Mouse (Mus musculus): ENCODE data around the gene Tgoln1. TPM values are rescaled to one million over a fixed set of nuclear protein-coding genes. Genes with fewer than 3 reads are reported as not detected.

The Tgoln1 gene
- total RNA-seq, 2 experiments from 2014 or later: 22.6 to 64.7 TPM

DNA sequence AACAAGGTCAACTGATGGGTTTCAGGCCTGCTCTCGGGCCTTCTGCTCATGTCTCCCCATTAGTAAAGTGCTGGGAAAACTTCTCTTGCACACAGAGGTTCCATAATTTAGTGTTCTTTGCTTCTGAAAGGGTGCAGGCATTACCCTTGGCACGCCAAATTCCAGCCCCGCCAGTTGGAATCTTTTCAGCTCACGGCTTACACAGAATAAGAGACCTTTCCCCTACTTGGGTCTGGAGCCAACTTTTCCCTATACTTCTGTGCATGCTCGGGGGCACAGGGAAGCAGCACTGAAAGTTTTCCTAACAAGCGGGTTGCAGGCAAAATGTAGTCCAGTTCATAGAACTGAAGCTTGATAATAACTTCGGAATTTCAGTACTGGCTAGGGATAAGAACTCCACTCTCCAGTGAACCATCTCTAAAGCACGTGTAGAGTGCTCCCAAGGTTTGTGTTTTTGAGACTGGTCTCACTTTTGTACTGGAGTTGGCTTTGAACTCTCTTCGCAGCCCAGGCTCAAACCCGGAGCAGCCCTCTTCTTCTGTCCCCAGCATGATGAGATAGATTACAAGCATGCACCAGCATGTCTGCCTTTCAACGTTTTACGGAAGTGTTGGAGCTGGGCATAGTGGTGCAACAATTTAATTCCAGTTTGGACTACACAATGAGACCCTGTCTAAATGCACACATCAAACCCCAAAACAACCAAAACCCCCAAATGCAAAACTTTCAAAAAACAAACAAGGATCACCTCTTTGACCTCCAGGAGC, 17.8 kb downstream of the Tgoln1 start:
- no peak for ATAC-seq (replicated peaks; ENCODE audit: low FRiP score, low TSS enrichment, poor library complexity, severe bottlenecking)

DNA sequence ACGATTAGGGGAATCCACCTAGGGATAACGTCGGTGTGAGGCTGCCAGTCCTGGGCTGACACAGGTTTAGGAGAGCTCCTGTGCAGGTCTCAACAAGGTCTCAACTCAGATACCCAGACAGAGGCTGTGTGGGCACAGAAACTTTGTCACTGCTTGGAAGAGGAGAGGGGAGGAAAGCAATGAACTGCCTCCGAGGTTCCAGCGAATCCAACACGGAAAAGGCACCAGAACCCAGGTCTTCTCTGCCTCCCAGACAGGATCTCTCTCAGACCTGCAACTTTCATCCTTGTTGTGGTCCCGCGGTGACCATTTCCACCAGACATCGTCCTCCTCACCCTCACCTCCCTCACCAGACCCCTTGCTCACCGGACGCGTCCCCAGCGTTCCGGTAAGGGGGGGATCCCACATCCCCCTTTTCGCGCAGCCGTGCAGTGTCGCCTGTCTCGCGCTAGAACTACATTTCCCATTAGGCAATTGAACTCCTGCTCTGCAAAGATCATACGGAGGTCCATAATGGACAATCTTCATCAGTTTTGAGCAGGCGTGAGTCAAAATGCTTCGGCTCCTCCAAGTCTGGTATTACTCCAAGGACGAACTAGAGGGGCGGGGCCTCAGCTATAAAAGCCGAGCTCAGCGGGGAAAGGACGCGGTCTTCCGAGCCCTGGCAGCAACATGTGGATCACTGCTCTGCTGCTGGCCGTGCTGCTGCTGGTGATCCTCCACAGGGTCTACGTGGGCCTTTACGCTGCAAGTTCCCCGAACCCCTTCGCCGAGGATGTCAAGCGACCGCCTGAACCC, 18.6 kb downstream of the Tgoln1 start, which contains the start of the genes Elmod3 and Retsat:
TSS of gene Elmod3 (minus strand) at position 458 of the 798 bp plus-strand sequence.
TSS of gene Retsat (plus strand) at position 520 of the 798 bp plus-strand sequence.
- peak; percentile 81 for ATAC-seq (replicated peaks; ENCODE audit: low FRiP score, low TSS enrichment, poor library complexity, severe bottlenecking)

DNA sequence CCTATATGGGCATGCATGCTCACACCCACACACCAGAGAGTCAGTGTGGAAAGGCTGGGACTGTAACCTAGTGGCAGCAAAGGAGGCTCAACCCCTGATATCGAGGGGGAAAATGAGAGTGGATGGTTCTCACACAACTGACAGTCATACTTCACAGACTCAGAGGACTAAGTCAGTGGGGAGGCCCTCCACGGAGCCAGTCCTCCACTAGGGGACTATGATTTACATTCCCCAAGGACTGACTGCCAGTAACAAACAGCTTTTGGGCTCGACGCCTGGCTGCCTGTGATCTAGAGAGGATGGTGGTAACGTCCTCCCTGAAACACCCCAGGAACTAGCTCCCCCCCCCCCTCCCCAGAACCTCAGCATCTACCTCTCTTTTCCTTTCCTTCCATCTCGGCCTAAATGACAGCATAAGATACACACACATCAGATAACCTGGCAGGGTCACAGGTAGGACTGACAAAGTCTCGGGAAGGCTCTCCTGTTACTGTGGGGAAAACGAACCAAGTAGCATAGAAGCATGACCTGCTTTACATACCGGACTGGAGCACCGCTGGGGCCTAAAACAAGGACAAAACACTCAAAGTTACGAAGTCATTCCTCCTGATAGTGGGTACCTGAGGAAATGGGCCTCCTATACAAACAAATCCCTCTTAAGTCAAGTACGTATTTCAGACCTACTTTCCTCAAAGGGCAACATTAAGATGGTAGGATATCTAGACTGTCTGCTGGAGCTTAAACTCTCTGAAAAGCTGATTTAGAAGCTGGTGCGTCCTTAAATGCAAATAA, 19.5 kb downstream of the Tgoln1 start:
- no peak for ATAC-seq (replicated peaks; ENCODE audit: low FRiP score, low TSS enrichment, poor library complexity, severe bottlenecking)

DNA sequence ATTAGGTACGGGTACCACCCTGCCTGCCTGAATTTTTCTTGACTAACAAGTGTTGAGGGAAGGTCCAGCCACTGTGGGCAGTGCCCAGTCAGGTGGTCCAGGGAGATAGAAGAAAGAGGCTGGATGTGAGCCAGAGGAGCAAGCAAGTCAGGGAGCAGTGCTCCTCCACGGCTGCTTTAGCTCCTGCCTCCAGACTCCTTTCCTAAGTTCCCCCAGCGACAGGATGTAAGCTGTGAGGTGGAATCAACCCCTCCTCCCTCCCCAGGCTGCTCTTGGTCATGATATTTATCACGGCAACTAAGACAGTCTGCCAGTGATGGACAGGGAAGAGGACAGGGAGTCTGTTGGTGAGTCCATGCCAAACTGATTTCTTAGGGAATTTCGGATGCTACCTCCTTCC, 22.9 kb downstream of the Tgoln1 start:
- no peak for ATAC-seq (replicated peaks; ENCODE audit: low FRiP score, low TSS enrichment, poor library complexity, severe bottlenecking)

DNA sequence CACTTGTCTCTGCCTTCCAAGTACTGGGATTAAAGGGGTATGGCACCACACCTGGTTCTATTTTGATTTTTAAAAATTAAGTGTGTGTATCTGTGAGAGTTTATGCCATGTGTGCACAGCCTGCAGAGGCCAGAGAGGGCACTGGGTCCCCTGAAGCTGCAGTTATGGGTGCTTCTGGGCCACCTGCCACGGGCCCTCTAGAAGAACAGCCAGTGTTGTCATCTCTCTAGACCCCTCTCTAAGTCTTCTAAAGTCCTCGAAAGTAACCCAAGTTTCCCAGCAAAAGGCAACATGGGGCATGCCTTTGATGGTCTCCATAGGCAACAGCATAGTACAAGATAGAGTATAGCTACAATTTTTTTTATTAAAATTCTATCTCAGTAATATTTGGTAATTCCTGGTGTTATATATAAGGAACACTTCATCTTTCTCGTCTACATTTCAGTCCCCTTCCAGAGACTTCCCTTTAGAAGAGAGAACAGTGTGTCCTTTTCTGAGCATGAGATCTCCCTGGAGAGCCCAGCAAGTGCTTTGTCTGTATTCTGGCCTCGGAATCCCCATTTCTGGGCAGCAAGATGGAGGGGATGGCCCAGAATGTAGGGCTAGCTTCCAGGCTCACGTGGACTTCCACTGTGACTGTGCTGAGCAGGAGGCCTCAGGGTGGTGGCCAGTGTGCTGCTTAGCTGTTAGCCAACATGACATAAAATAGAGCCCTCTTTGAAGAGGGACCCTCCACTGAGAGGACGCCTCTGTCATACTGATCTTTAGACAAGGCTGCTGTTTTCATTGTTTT, 23.6 kb downstream of the Tgoln1 start:
- no peak for ATAC-seq (replicated peaks; ENCODE audit: low FRiP score, low TSS enrichment, poor library complexity, severe bottlenecking)

DNA sequence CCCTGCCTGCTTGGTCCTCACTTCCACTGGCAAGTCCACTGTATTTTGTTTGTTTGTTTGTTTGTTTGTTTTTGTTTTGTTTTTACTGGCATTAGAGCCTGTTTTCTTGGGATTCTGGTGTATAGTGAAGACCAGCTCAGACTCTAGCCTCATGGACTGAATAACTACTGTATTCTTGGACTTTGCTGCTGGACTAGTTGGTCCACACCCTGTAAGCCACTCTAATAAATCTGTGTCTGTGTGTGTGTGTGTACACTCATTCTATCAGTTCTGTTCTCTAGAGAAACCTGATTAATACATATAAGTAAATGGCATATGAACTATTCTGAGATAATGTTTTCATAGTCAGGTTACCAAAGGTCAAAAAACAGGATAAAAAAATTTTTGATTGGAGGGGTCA, 26.7 kb downstream of the Tgoln1 start:
- no peak for ATAC-seq (replicated peaks; ENCODE audit: low FRiP score, low TSS enrichment, poor library complexity, severe bottlenecking)

DNA sequence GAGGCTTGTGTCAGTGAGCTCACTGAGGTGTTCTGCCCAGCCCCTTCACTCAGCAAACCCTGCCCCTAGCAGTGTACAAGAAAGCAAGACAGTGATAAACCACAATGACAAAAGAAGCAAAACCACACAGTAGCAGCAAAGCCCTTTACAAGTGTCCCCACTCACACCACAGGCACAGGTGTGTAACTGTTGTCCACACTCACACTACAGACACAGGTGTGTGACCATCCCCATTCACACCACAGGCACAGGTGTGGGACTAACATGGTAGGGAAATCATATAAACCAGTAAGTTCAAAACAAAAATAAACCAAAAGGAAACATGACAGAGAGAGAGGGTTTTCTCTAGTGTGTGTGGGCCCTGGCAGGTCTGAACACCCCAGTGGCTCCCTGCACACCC, 28.5 kb downstream of the Tgoln1 start:
- ATAC-seq (replicated peaks; ENCODE audit: low FRiP score, low TSS enrichment, poor library complexity, severe bottlenecking): no peak

DNA sequence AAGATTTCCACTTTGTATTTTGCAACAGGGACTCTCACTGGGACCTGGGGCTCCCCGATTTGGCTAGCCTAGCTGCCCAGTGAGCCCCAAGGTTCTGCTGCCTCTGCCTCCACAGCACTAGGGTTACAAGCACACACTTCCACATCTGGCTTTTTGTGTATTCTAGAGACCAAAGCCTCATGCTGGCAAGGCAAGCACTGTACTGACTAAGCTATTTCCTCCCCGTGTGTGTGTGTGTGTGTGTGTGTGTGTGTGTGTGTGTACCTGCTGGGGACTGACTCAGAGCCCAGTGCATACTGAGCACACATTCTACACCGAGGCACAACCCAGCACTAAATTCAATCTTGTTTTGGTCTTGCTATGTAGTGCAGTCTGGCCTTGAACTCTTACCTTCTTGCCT, 30.1 kb downstream of the Tgoln1 start:
- ATAC-seq (replicated peaks; ENCODE audit: low FRiP score, low TSS enrichment, poor library complexity, severe bottlenecking): no peak

DNA sequence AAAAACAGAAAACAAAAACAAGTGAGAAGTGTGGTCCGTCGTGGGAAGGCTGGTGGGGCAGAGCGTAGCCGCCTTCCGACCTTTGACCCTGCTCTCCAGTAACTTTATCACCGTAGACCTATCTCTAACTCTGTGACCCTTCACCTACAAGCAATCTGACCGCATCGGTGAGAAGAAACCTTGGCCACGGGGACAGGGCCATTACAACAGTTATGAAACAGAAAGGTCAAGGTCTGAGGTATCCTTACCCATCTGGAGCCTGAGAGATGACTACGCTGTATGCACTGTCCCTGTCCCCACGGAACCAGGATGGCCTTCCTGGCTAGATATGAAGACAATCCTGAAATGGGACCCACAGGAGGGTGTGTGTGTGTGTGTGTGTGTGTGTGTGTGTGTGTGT, 32.6 kb downstream of the Tgoln1 start:
- ATAC-seq (replicated peaks; ENCODE audit: low FRiP score, low TSS enrichment, poor library complexity, severe bottlenecking): no peak

DNA sequence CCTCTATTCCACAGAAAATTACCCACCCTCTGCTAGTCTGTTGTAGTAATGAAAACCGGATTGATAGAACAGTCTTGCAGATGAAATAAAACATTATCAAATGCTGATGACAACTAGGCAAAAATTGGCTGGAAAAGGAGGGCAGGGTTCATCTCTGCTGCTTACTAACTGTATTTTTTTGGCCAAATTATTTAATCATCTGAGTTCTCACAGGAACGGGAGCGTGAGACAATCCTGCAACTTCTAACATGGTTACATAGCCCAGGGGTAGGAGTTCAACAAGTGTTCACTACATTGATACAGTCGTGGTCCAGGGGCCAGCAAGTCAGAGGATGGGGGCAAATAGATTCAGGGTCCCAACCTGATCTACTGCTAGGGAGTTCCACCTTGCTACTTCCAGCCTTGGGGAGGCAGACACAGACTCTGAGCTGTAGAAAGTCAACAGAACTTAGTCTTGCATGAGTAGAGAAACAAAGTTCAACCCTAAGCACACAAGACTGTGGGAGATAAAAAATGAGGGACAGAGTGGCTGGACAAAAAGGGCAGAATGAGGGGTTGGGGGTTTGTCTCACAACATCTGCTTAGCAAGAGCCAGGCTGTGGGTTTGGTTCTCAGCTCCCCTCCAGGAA, 33.5 kb downstream of the Tgoln1 start:
- no peak for ATAC-seq (replicated peaks; ENCODE audit: low FRiP score, low TSS enrichment, poor library complexity, severe bottlenecking)

DNA sequence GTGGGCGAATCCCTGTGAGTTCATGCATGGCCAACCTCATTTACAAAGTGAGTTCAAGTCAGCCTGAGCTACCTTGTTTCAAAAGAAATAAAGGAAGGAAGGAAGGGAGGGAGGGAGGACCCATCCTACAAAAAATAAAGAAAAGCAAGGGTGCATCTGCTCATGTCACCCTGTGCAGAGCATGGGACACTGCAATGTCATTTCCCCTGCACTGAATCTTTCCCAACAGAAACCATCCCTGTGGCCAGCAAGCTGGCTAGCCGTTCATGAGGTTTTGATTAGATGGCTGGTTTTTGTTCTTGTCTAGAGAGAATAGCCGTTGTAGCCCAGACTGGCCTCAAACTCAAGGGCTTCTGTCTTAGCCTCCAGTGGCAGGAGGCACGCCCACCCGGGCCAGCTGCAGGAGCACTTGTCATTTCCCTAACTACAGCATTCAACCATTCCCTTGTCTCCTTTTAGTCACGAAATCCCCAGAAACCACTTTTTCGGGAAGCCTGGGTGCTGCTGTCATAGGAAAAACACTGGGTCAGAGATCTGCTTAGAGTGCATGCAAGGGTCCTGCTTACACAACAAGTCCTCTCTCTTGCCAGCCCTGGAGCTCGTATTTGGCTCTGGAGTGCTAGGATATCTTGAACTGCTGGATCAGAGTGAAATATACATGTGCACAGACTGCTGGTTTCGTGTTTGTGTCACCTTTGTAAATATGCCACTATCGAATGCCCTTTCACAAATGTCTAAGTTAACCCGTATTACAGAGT, 35.0 kb downstream of the Tgoln1 start:
- no peak for ATAC-seq (replicated peaks; ENCODE audit: low FRiP score, low TSS enrichment, poor library complexity, severe bottlenecking)

DNA sequence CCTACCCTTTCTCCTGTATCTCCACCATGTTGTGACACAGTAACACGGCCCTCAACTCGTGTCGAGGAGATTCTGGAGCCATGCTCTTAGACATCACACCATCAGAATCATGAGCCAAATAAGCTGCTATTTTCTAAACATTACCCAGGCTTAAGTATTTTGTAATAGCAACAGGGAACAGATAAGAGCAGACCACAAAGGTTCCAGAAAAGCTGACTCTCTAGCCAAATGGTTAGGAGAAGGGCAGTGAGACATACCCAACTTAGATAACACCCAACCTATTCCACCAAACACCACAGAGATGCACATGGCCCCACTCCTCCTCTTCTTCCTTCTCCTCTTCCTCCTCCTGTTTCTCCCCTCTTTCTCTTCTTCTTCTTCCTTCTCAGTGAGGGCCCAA, 40.8 kb downstream of the Tgoln1 start:
- peak; percentile 38; the same call in 1 of the 2 replicates for ATAC-seq (replicated peaks; ENCODE audit: low FRiP score, low TSS enrichment, poor library complexity, severe bottlenecking)

DNA sequence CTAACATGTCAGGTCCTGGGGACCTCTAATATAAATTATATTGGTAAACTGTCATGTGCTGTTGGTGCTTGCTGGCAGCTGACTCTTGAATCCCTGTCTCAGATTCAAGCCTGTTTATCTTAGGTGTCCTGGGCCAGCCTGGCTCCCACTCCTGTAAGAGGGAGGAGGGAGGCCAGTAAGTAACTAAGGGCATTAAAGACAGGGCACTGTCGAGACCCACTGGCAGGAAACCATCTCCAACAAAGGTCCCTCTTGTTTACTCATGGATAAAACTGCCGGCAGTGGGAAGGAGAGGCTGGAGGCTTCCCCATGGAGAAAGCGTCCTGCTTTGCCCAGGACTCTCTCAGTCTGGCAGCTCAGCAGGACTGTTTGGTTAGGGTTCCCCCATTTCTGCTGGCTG, 45.0 kb downstream of the Tgoln1 start:
- no peak for ATAC-seq (replicated peaks; ENCODE audit: low FRiP score, low TSS enrichment, poor library complexity, severe bottlenecking)

DNA sequence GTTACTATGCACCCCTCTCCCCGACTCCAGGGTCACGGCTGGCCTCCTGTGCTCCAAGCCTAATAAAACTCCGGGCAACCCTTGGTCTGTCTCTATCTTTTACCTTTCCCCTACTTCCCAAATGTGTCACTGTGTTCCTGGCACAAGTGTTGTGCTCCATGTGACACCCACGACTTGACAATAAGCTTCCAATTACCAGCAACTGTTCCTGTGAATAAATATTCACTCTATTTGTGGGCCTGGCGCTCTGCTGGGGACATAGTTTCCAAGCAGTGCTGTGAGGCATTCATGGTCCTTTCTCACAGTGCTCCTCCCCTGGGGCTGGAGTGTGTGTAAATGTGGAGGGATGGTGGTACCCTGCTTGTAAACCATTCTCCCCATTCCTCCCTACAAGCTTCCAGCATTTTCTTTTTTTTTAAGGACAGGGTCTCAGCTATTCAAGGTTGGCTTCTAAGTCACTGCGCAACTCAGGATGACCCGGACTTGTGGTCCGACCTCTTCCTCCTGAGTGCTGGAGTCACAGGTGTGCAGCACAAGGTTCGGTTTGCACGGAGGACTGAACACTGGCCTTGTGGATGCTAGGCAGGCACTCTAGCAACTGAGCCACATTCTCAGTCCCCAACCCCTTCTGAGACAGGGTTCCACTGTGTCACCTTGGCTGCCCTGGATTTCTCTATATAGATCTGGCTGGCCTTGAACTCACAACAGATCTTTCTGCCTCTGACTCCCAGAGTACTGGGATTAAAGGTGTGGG, 46.0 kb downstream of the Tgoln1 start:
- ATAC-seq (replicated peaks; ENCODE audit: low FRiP score, low TSS enrichment, poor library complexity, severe bottlenecking): no peak

DNA sequence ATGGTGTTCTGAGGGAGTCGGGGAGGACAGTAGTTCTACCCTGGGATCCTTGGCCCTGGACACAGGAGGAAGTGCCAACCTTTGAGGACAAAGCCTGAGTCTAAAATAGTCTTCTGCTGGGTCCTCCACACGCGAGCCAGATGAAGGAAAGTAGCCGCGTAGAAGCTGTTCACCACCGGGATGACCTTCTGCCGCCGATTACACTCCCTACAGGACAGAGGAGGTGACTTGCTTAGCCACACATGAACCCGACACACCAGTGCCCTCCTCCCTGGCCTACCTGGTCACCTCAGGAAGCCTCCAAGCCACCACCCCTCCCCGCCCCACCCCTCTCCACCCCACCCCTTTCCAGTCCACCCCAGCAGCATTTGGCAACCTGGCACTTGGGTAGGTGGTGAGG, 48.1 kb downstream of the Tgoln1 start:
- no peak for ATAC-seq (replicated peaks; ENCODE audit: low FRiP score, low TSS enrichment, poor library complexity, severe bottlenecking)

DNA sequence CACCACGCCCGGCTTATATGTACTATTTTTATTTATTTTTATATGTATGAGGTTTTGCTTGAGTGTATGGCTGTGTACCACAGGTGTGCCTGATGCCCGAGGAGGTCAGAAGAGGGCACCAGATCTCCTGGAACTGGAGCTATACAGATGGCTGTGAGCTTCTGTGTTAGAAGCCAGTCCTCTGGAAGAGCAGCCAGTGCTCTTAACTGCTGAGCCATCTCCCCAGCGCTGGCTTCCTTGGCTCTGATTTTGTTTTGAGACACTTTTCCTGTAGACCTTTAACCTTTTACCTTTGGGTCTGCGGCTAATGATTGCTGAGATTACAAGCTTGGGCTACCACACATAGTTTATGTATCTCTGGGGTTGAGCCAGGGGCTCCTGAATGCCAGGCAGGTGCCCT, 49.3 kb downstream of the Tgoln1 start:
- ATAC-seq (replicated peaks; ENCODE audit: low FRiP score, low TSS enrichment, poor library complexity, severe bottlenecking): no peak

DNA sequence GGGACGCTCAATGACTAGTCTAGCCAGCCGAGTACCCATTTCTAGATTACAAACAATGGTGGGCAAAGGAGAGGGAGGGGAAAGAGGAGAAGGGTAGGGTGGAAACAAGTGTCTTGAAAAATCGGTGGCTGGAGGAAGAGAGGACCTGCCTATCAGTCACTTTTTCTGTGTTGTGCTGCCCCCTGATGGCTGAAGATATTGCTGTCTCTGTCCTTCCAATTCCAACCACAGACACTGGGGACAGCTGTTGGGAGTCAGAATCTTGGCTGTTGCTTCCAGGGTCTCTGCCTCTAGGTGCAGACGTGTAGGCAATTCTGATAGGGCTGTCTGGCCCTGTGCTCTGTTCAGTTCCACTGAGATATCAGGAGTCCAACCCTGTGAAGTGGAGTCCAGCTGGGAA, 50.8 kb downstream of the Tgoln1 start:
- ATAC-seq (replicated peaks; ENCODE audit: low FRiP score, low TSS enrichment, poor library complexity, severe bottlenecking): peak; percentile 80
